Mouse (Mus musculus) macrophage (primary cell): ENCODE data around the gene Ccdc30. TPM values are rescaled to one million over a fixed set of nuclear protein-coding genes. Genes with fewer than 3 reads are reported as not detected.

Experiments
- H3K27ac ChIP-seq: fragments of 350-480 bp; formaldehyde crosslinking; 2 replicates; pipeline ENCODE4 v1.9.0; 2021
- H3K36me3 ChIP-seq: fragments of 350-480 bp; formaldehyde crosslinking; 2 replicates; pipeline ENCODE4 v1.9.0; 2021; ENCODE audit errors: inconsistent target
- H3K4me3 ChIP-seq: fragments of 350-480 bp; formaldehyde crosslinking; 2 replicates; pipeline ENCODE4 v1.9.0; 2021; ENCODE audit errors: inconsistent target
- H3K79me2 ChIP-seq: fragments of 350-480 bp; formaldehyde crosslinking; 2 replicates; pipeline ENCODE4 v1.9.0; 2021; ENCODE audit errors: inconsistent target
- WGBS: methylation state at CpG from one replicate; pipeline ENCODE4 v1.1.7; 2026; ENCODE audit warnings: inconsistent platforms; ENCODE audit not compliant: missing documents; 5-methylcytosine and 5-hydroxymethylcytosine counted together
- polyA plus RNA-seq: library from polyadenylated mRNA; stranded (reverse); fragments of 250-400 nt; gene quantifications from 3 replicates; pipeline ENCODE4 v1.2.4, GENCODE M21; 2018; ENCODE audit warnings: inconsistent platforms

Gene Ccdc30
- polyA plus RNA-seq, 1 experiment from 2014 or later: not detected

DNA sequence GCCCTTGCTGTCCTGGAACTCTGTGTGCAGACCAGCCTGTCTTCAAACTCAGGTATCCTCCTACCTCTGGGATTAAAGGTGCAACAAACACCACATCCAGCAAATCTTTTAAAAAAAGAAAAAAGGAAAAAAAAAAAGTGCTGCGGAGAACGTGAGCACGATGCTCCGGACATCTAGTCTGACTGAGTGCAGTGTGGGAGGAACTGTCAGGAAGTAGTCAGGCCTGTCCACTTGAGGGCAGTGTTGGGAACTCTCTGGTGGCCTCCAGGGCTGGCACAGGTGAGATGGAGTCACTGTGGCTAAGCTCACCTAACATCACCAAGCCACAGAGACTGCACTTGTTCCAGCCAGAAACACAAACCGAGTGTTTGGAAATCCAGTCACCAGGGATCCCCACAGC, 15.4 kb upstream of the Ccdc30 start:
- Histone ChIP-seq H3K27ac (no peak overlapping the region), H3K79me2 (no peaks in the 10 kb centered on the region), H3K4me3 (no peak overlapping the region), H3K36me3 (no peaks in the 10 kb centered on the region)
- 21% methylated on average over 5 of the region's 5 CpGs for WGBS

DNA sequence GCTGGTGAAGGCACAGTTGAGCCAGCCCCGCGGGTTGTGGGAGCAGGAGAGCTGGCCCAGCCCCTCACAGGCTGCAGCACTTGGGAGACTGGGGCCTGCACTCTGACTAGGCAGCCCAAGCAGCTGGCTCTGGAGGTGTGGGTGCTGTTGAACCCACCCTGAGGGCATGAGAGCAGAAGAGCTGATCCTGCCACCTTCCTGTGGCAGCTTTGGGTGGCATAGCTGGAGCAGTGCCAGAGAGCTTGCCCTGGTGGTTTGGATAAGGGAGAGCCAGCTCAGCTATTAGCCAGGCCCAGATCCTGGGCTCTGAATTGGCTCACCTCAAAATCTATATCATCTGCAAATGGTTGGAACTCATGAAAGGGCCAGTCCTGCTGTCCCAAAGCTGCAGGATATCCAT, 12.4 kb upstream of the Ccdc30 start:
- Histone ChIP-seq H3K79me2 (no peaks in the 10 kb centered on the region), H3K4me3 (no peak overlapping the region), H3K27ac (no peak overlapping the region), H3K36me3 (no peaks in the 10 kb centered on the region)
- WGBS: 74% methylated on average over 2 of the region's 2 CpGs

DNA sequence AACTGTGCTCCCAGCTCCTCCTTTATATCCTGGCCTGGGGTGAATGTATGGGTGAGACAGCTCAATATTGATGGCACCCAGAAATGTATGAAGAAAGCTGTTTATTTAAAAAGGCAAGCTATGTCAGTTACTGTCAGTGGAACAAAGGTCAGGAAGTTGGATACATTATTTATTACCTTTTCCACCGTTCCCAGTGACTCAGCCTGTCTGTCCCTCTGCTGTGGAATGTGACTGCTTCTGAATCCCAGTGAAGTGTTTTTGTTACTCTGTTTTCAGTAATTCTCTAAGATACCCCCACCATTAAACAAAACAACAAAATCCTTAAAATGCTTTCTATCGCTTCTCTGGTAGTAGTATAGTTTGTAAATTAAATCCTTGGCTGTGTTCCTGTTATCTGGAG, 10.3 kb upstream of the Ccdc30 start:
- Histone ChIP-seq H3K27ac (no peak overlapping the region), H3K4me3 (no peak overlapping the region), H3K36me3 (no peaks in the 10 kb centered on the region), H3K79me2 (no peaks in the 10 kb centered on the region)
- 69% methylated on average over 2 of the region's 2 CpGs for WGBS

- no peaks in the 10 kb centered on the region for H3K36me3 ChIP-seq
- WGBS: 92% methylated on average over 2 of the region's 2 CpGs
- no peak overlapping the region for H3K27ac ChIP-seq
These were observed 9.8 kb upstream of the Ccdc30 start for GRCm38 (mm10) chr4:119425077-119425476.

GRCm38 (mm10) chr4:119422294-119422964, 7.1 kb upstream of the Ccdc30 start, which contains the start of the genes Ppcs and Zmynd12:
Ppcs (minus strand) TSS chr4:119422420.
Zmynd12 (plus strand) TSS chr4:119422814.
- H3K36me3 ChIP-seq: no peaks in the 10 kb centered on the region
- H3K4me3 ChIP-seq: peak within 1 kb of the TSS; percentile 54
- 1% methylated on average over 47 of the region's 52 CpGs for WGBS
- no peaks in the 10 kb centered on the region for H3K79me2 ChIP-seq
- H3K27ac ChIP-seq: peak within 1 kb of the TSS; percentile 69

More at GRCm38 (mm10) chr4:119425077-119425476, 9.8 kb upstream of the Ccdc30 start:
- Histone ChIP-seq H3K79me2 (no peaks in the 10 kb centered on the region), H3K4me3 (no peak overlapping the region)

- 0% methylated on average over 31 of the region's 31 CpGs for WGBS
- Histone ChIP-seq H3K36me3 (no peaks in the 10 kb centered on the region), H3K79me2 (no peaks in the 10 kb centered on the region), H3K27ac (no peak overlapping the region), H3K4me3 (peak overlapping the region; percentile 54)
These were observed 6.6 kb upstream of the Ccdc30 start for GRCm38 (mm10) chr4:119421921-119422293.

DNA sequence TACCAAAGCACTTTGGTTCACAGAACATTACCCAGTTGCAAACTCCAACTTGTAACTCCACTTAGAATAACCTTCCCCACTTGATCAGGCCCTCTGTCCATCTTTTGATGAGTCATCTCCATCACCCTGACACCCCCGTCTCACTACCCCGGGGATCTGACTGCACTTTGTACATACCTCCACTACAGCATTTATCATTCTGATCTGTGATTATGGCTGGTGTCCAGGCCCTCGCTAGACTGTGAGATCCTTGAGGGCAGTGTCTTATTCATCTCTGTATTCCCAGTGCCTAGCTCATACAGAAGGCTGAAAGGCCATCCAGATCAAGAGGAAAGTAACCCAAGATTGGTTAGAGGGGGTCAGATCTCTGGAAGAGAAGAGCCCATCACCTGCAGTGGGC, 5.9 kb upstream of the Ccdc30 start:
- Histone ChIP-seq H3K27ac (no peak overlapping the region), H3K79me2 (no peaks in the 10 kb centered on the region), H3K36me3 (no peaks in the 10 kb centered on the region), H3K4me3 (peak overlapping the region; percentile 54; the same call in 1 of the 2 replicates)
- 44% methylated on average over 2 of the region's 3 CpGs for WGBS

- no peak overlapping the region for H3K4me3 ChIP-seq
- H3K79me2 ChIP-seq: no peaks in the 10 kb centered on the region
- H3K36me3 ChIP-seq: no peaks in the 10 kb centered on the region
- 97% methylated on average over 3 of the region's 3 CpGs for WGBS
- H3K27ac ChIP-seq: no peak overlapping the region
These were observed 2.6 kb upstream of the Ccdc30 start for GRCm38 (mm10) chr4:119417894-119418293.

GRCm38 (mm10) chr4:119417270-119417669, 1.9 kb upstream of the Ccdc30 start:
- H3K27ac ChIP-seq: no peak overlapping the region
- no peaks in the 10 kb centered on the region for H3K36me3 ChIP-seq
- H3K79me2 ChIP-seq: no peaks in the 10 kb centered on the region
- H3K4me3 ChIP-seq: no peak overlapping the region
- 82% methylated on average over 3 of the region's 3 CpGs for WGBS

- Histone ChIP-seq H3K4me3 (no peak overlapping the region), H3K79me2 (no peaks in the 10 kb centered on the region), H3K27ac (no peak overlapping the region), H3K36me3 (no peaks in the 10 kb centered on the region)
- 65% methylated on average over 6 of the region's 6 CpGs for WGBS
These were observed 2.5 kb downstream of the Ccdc30 start for GRCm38 (mm10) chr4:119412791-119413190.

- no peak overlapping the region for H3K4me3 ChIP-seq
- H3K79me2 ChIP-seq: no peaks in the 10 kb centered on the region
- H3K36me3 ChIP-seq: no peaks in the 10 kb centered on the region
- no peak overlapping the region for H3K27ac ChIP-seq
- WGBS: 71% methylated on average over 6 of the region's 12 CpGs
These were observed 3.3 kb downstream of the Ccdc30 start for GRCm38 (mm10) chr4:119411877-119412650.

GRCm38 (mm10) chr4:119403431-119403830, 11.9 kb downstream of the Ccdc30 start:
- Histone ChIP-seq H3K4me3 (no peak overlapping the region), H3K79me2 (no peaks in the 10 kb centered on the region), H3K36me3 (no peaks in the 10 kb centered on the region), H3K27ac (no peak overlapping the region)
- 96% methylated on average over 2 of the region's 2 CpGs for WGBS

DNA sequence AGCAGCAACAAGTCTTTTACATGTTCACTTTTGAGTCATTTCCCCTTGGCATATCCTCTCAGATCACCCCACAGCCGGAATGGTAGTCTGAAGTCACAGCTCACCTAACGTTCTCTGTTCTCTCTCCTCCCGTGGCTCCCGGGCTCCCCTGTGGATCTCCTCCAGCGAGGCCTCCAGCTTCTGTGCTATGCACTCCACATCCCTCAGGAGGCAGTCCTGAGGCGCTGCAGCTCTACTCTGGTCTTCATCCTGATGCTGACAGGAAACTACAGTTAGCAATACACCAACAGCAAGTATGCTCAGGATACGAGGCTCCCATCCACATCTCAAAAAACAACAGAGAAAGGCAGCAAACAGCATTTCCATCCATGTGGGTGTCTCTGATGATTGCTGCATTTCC, 14.4 kb downstream of the Ccdc30 start:
- Histone ChIP-seq H3K27ac (no peak overlapping the region), H3K79me2 (no peaks in the 10 kb centered on the region), H3K4me3 (no peak overlapping the region), H3K36me3 (no peaks in the 10 kb centered on the region)
- WGBS: 59% methylated on average over 7 of the region's 7 CpGs

- Histone ChIP-seq H3K36me3 (no peaks in the 10 kb centered on the region), H3K27ac (no peak overlapping the region), H3K4me3 (no peak overlapping the region), H3K79me2 (no peaks in the 10 kb centered on the region)
- 89% methylated on average over 7 of the region's 7 CpGs for whole genome bisulfite sequencing
These were observed 16.6 kb downstream of the Ccdc30 start for GRCm38 (mm10) chr4:119398751-119399150.

DNA sequence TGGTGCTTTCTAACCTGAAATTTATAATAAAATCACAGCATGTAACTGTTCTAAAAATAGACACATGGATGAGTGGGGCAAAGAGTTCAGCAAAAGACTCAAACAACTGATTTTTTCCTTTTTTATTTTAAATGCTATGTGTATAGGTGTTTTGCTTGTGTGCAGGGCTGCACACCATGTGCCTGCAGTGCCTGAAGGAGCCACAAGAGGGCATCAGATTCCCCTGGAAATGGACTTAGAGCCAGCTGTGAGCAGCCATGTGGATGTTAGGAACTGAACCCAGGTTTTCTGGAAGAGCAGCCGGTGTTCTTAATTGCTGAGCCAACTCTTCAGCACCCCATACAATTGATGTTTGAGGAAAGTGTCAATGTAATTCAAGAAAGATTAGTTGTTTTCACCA, 25.0 kb downstream of the Ccdc30 start:
- WGBS: 100% methylated on average over 1 of the region's 1 CpGs
- Histone ChIP-seq H3K36me3 (no peaks in the 10 kb centered on the region), H3K27ac (no peak overlapping the region), H3K4me3 (no peak overlapping the region), H3K79me2 (no peaks in the 10 kb centered on the region)
